Mouse (Mus musculus): ENCODE measurements around the gene Scrg1. TPM values are rescaled to one million over a fixed set of nuclear protein-coding genes. Genes with fewer than 3 reads are reported as not detected.

The Scrg1 gene
- polyA plus RNA-seq, 1 experiment, result 1.0 TPM

GRCm38 (mm10) chr8:57517723-57518122, 62.0 kb downstream of the Scrg1 start:
- Histone ChIP-seq H3K4me1 (ENCODE audit: control insufficient read depth, insufficient read depth, low read length) (no peaks in the 10 kb centered on the region), H3K4me3 (ENCODE audit: insufficient read depth, low read length) (no peak overlapping the region), H3K27ac (ENCODE audit: insufficient read depth, low read length) (no peak overlapping the region)
- TF ChIP-seq CTCF (IDR thresholded peaks at IDR 0.05; ENCODE audit: borderline replicate concordance, insufficient read depth, low read length) (no peak), POLR2A (IDR thresholded peaks at IDR 0.05; ENCODE audit: low read depth, low read length) (no peak)

DNA sequence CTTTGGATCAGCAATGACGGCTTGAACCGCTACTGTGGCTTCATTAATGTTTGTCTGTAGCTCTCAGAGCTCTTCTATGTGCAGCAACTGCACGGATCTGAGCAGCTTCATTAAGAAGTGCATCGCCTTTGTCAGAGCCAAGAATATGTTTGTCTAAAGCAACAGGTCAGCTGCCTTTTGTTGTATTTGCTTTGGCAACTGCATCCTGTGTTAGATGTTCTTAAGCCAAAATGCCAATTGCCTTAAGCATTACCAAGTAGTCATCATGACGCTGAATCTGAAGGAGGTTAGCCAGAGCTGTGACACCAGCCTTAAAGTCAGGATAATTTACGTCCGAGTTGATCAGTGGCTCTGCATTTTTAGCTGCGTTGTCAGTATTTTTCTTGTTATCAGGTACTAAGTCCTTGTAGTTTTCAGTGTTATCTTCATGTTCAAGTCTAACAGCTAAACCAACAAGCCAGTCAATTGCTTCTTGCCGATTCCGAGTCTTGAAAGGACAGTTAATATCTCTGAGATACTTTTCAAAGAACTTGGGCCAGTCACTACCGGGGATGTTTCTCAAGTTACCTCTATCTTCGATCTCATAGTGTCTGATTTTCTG, 64.6 kb downstream of the Scrg1 start:
- no peaks in the 10 kb centered on the region for H3K4me1 ChIP-seq (ENCODE audit: control insufficient read depth, insufficient read depth, low read length)
- no peak overlapping the region for H3K4me3 ChIP-seq (ENCODE audit: insufficient read depth, low read length)
- TF ChIP-seq POLR2A (IDR thresholded peaks at IDR 0.05; ENCODE audit: low read depth, low read length) (no peak), CTCF (IDR thresholded peaks at IDR 0.05; ENCODE audit: borderline replicate concordance, insufficient read depth, low read length) (no peak)
- no peak overlapping the region for H3K27ac ChIP-seq (ENCODE audit: insufficient read depth, low read length)

Other genes starting within 250 kb of the Scrg1 start
- gene Hand2, start 134.9 kb upstream of the Scrg1 start, polyA plus RNA-seq (2011; ENCODE audit: insufficient read length, low read depth, missing spikeins), result 3.3 and 5.0 TPM in 2 replicates
- gene Sap30, start 31.9 kb downstream of the Scrg1 start, polyA plus RNA-seq (2011; ENCODE audit: insufficient read length, low read depth, missing spikeins), result 11.2 and 14.8 TPM in 2 replicates
- 26.8 and 35.4 TPM in 2 replicates for gene Hmgb2, start 56.0 kb downstream of the Scrg1 start, polyA plus RNA-seq (2011; ENCODE audit: insufficient read length, low read depth, missing spikeins)
- gene Galnt7, start 197.1 kb downstream of the Scrg1 start, polyA plus RNA-seq (2011; ENCODE audit: insufficient read length, low read depth, missing spikeins), result 8.2 and 12.1 TPM in 2 replicates

Measured in embryonic fibroblast, embryonic 13.5 days (primary cell).